Mouse (Mus musculus) liver, embryonic 15.5 days (tissue): ENCODE data around the gene Gsc2. TPM values are rescaled to one million over a fixed set of nuclear protein-coding genes. Genes with fewer than 3 reads are reported as not detected.

Experiments used
- ATAC-seq: fragments of 200-750 bp; cut with Nextera tagmentation; 2 replicates; pipeline ENCODE4 v1.8.0; 2017; ENCODE audit warnings: moderate number of reproducible peaks, mild to moderate bottlenecking, moderate library complexity; ENCODE audit not compliant: insufficient read depth
- H3K27ac ChIP-seq: fragments of 300-500 bp; sonication (generic); replicated peaks from 2 replicates; pipeline ENCODE4 v1.5.1; 2015; ENCODE audit warnings: mild to moderate bottlenecking, inconsistent platforms
- H3K27me3 ChIP-seq: fragments of 300-500 bp; sonication (generic); 2 replicates; pipeline ENCODE4 v1.6.1; 2015; ENCODE audit warnings: mild to moderate bottlenecking, inconsistent platforms
- H3K36me3 ChIP-seq: fragments of 300-500 bp; sonication (generic); replicated peaks from 2 replicates; pipeline ENCODE4 v1.6.1; 2015; ENCODE audit warnings: moderate library complexity, mild to moderate bottlenecking, inconsistent platforms
- H3K4me1 ChIP-seq: fragments of 300-500 bp; sonication (generic); replicated peaks from 2 replicates; pipeline ENCODE4 v1.6.1; 2015; ENCODE audit warnings: inconsistent platforms
- H3K4me2 ChIP-seq: fragments of 300-500 bp; sonication (generic); 2 replicates; pipeline ENCODE4 v1.6.1; 2015; ENCODE audit warnings: moderate library complexity, mild to moderate bottlenecking, inconsistent platforms
- H3K4me3 ChIP-seq: fragments of 300-500 bp; sonication (generic); replicated peaks from 2 replicates; pipeline ENCODE4 v1.5.1; 2015; ENCODE audit warnings: mild to moderate bottlenecking, inconsistent platforms
- H3K9ac ChIP-seq: fragments of 300-500 bp; sonication (generic); 2 replicates; pipeline ENCODE4 v1.6.1; 2015; ENCODE audit warnings: moderate library complexity, mild to moderate bottlenecking, inconsistent platforms
- H3K9me3 ChIP-seq: fragments of 300-500 bp; sonication (generic); replicated peaks from 2 replicates; pipeline ENCODE4 v1.6.1; 2016; ENCODE audit warnings: inconsistent platforms
- WGBS: fragments of 180-500 bp; shearing (Covaris S2); methylation state at CpG from one replicate; pipeline ENCODE4 v1.1.7; 2015; ENCODE audit warnings: mixed read lengths; ENCODE audit not compliant: insufficient replicate concordance; 5-methylcytosine and 5-hydroxymethylcytosine counted together
- polyA plus RNA-seq: library from polyadenylated mRNA; unstranded; fragments of >200 nt; fragmentation: Nextera tagmentation; extraction: Ambion mirVana; gene quantifications from 2 replicates; pipeline ENCODE4 v1.2.1, GENCODE M21; 2015

The Gsc2 gene
- polyA plus RNA-seq, 1 experiment from 2014 or later = not detected

DNA sequence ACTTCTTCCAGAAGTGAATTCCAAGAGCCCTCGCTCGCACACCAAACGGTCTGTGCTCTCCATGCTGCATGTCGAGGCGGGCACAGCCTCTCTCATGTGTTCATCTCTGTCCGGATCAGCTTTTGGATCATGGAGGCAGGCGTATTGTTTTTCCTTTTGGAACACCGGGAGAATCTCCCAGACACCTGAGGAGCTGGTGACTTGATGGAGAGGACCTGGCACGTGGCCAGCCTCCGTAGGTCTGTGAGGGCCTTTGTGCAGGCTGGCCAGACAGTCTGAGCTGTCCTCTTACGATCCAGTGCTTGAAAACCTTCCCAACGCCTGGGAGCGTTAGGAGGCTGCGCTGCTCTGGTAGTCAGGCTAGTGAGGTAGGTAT lies 7.3 kb upstream of the Gsc2 start:
- Histone ChIP-seq H3K36me3 (peaks cover 15% of the 10 kb centered on the region), H3K4me1 (peaks cover 45% of the 10 kb centered on the region), H3K4me3 (peak overlapping the region; percentile 85), H3K9ac (peak overlapping the region; percentile 78), H3K4me2 (peak overlapping the region; percentile 83), H3K27me3 (peaks cover 32% of the 10 kb centered on the region), H3K27ac (peak overlapping the region; percentile 80), H3K9me3 (no peaks in the 10 kb centered on the region)
- under 1% methylated on average over 14 of the region's 14 CpGs for WGBS
- ATAC-seq = peak; percentile 22

DNA sequence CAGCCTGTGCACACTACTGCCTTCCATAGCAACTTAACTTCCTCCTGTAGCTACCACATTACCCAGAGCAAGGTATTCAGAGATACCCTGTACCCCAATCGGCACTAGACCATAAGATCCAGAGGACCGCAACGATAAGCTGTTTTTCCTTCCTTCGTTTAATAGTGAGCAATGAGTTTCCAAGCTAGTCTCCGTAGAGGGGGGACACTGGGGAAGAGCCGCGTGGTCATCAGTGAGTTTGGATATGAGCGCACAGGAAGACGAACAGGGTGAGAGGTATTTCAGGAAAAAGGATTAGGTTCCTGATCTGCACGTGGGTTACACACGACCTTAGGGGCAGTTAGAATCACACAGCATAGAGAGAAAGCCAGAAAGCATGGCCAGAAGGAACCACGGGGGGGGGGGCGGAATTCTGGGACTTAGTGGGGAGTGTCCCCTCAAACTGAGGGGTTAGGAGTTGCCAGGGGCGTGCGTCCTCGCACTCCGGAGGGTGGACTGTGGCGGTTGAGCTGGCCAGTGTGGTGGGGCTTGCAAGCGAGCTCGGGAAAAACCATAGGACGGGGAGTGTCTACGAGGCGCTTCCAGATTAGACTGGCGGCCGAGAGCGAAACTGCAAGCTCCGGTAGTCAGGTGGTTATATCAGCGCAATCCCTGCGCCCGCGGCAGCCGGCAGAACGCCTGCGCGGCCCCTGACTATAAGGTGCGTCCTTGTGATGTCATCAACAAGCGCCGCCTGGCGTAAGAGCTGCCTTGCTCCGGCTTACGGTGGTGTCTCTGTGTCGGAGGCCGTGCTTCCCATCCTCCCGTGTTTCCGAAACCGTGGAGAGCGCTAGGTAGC lies 6.7 kb upstream of the Gsc2 start:
- no peaks in the 10 kb centered on the region for H3K9me3 ChIP-seq
- 1% methylated on average over 47 of the region's 47 CpGs for WGBS
- H3K4me2 ChIP-seq = peak overlapping the region; percentile 83
- H3K9ac ChIP-seq = peak overlapping the region; percentile 78
- peaks cover 39% of the 10 kb centered on the region for H3K4me1 ChIP-seq
- peaks cover 15% of the 10 kb centered on the region for H3K36me3 ChIP-seq
- peak overlapping the region; percentile 88 for H3K27ac ChIP-seq
- peaks cover 38% of the 10 kb centered on the region for H3K27me3 ChIP-seq
- H3K4me3 ChIP-seq = peak overlapping the region; percentile 85
- peak; percentile 86 for ATAC-seq

DNA sequence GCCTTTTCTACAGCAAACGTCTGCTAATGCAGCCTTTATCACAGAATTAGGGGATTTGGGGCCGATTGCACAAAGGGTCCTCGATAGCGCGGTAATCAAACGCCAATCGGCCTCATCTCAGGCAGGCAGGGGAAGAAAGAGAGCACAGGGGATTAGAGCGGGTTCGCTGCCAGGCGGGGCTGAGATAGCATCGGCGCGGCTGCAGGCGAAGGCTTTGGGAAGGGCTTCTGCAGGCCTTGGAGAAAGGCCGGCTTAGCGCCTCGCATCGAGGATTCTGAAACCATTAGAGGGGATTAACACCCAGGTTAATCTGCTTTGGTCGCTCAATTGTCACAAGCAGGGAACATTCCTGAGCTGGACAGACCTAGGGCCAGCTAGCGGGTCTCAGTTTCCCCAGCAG lies 5.7 kb upstream of the Gsc2 start:
- H3K4me3 ChIP-seq = peak overlapping the region; percentile 85

DNA sequence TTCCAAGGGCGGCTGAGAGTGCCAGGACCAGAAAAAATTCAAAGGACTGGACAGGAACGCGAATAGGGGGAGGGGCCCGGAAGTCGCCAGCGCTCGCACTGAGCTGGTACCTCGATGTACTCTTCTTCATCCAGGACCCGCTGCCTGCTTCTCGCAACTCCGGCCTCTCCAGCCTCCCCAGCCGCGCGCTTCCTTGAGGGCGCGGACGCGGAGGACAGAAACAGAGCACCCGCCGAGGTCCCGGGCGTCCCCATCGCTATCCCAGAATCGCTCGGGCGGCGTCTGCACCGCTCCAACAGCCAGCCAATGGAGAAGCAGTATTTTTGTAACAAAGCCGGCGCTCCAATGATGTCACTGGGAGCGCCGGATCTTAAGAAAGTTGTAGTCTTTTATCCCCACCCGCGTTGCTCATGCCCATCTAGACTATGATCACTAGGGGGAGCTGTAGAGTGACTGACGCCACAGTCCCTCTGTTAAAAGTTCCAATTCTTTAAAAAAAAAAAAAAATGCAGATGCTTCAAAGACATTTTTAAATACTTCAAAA lies 3.7 kb downstream of the Gsc2 start, which contains the start of gene Ess2:
TSS of gene Ess2 (minus strand) at position 297 of the 544 bp plus-strand sequence.
- H3K27ac ChIP-seq = peak within 1 kb of the TSS; percentile 49; the same call in 1 of the 2 replicates
- H3K27me3 ChIP-seq = peaks cover 47% of the 10 kb centered on the region
- H3K9ac ChIP-seq = peak within 1 kb of the TSS; percentile 67
- under 1% methylated on average over 35 of the region's 35 CpGs for WGBS
- peaks cover 33% of the 10 kb centered on the region for H3K36me3 ChIP-seq
- no peaks in the 10 kb centered on the region for H3K9me3 ChIP-seq
- H3K4me3 ChIP-seq = peak within 1 kb of the TSS; percentile 80
- peak; percentile 90 for ATAC-seq
- peaks cover 24% of the 10 kb centered on the region for H3K4me1 ChIP-seq
- peak within 1 kb of the TSS; percentile 86 for H3K4me2 ChIP-seq

More for the DNA sequence above, 5.7 kb upstream of the Gsc2 start:
- H3K9me3 ChIP-seq = no peaks in the 10 kb centered on the region
- peaks cover 10% of the 10 kb centered on the region for H3K36me3 ChIP-seq
- peaks cover 29% of the 10 kb centered on the region for H3K4me1 ChIP-seq
- no peak overlapping the region for H3K9ac ChIP-seq
- no peak overlapping the region for H3K27ac ChIP-seq
- peaks cover 47% of the 10 kb centered on the region for H3K27me3 ChIP-seq
- WGBS = 30% methylated on average over 20 of the region's 20 CpGs
- peak overlapping the region; percentile 83 for H3K4me2 ChIP-seq
- ATAC-seq = no peak

DNA sequence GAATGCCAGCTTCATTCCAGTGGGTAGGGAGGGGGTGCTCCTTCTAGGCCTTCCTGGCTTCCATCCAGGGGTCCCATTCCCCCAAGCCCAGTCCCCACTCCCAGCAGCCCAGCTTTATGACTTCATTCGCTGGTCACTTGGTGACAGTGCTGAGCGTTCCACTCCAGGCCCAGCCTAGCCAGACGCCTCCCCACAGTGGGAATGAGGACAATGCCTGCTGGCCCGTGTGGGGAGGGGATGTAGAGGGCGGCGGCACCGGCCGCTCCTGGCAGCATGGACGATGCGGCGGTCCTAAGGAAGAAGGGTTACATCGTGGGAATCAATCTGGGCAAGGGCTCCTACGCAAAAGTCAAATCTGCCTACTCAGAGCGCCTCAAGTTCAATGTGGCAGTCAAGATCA lies 16.4 kb downstream of the Gsc2 start, which contains the start of the genes Dgcr2 and Tssk2:
TSS of gene Dgcr2 (minus strand) at position 101 of the 400 bp plus-strand sequence.
TSS of gene Tssk2 (plus strand) at position 176 of the 400 bp plus-strand sequence.
- Histone ChIP-seq H3K27ac (no peak within 1 kb of the TSS), H3K36me3 (peaks cover 37% of the 10 kb centered on the region), H3K4me1 (no peaks in the 10 kb centered on the region), H3K9ac (no peak within 1 kb of the TSS), H3K4me2 (no peak within 1 kb of the TSS), H3K27me3 (no peaks in the 10 kb centered on the region), H3K4me3 (no peak within 1 kb of the TSS), H3K9me3 (no peaks in the 10 kb centered on the region)
- WGBS = 84% methylated on average over 14 of the region's 14 CpGs
- no peak for ATAC-seq

DNA sequence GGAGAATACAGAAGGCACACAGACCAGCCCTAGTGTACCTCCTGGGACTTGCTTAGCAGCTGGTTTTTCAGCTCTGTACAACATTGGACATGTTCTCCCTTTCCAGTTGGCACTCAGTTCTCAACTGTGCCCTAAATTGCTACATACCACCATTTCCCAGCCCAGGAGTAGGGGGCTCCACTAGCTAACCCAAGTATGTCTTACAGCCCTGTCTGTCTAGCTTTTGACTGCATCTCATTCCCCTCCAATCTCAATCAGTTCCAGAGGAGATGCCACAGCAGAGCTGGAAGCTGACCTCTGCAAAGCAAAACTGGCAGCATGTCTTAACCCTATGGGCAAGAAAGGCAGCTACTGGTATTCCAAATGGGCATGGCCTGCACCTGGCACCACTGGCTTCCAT lies 18.8 kb downstream of the Gsc2 start:
- Histone ChIP-seq H3K36me3 (peaks cover 13% of the 10 kb centered on the region), H3K4me1 (peaks cover 9% of the 10 kb centered on the region), H3K4me3 (no peak overlapping the region), H3K27ac (no peak overlapping the region), H3K9me3 (no peaks in the 10 kb centered on the region), H3K4me2 (no peak overlapping the region), H3K9ac (no peak overlapping the region), H3K27me3 (no peaks in the 10 kb centered on the region)
- ATAC-seq = no peak

DNA sequence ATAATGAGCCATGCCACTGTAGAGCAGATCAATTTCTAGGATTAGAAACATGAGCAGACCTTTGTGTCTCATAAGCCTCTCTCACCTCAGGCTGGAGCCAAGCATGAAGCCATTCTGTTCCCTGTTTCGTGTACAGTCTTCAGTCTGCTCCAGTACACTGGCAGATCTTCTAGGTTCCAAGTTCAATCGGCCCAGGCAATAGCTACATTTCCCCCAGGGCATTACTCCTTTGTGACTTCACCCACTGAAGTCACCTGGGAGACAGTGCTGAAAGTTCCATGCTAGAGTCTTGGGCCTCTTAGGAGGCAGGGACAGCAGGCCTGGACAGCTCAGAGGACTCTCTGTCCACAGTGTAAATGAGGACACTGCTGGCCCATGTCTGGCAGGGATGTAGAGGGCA lies 20.9 kb downstream of the Gsc2 start, which contains the start of gene Tssk1:
TSS of gene Tssk1 (plus strand) at position 301 of the 400 bp plus-strand sequence.
- H3K4me2 ChIP-seq = no peak within 1 kb of the TSS
- ATAC-seq = no peak
- H3K9ac ChIP-seq = no peak within 1 kb of the TSS
- peaks cover 24% of the 10 kb centered on the region for H3K4me1 ChIP-seq
- H3K4me3 ChIP-seq = no peak within 1 kb of the TSS
- H3K36me3 ChIP-seq = no peaks in the 10 kb centered on the region
- no peaks in the 10 kb centered on the region for H3K9me3 ChIP-seq
- no peak within 1 kb of the TSS for H3K27ac ChIP-seq
- no peaks in the 10 kb centered on the region for H3K27me3 ChIP-seq
- WGBS = 60% methylated on average over 2 of the region's 2 CpGs

DNA sequence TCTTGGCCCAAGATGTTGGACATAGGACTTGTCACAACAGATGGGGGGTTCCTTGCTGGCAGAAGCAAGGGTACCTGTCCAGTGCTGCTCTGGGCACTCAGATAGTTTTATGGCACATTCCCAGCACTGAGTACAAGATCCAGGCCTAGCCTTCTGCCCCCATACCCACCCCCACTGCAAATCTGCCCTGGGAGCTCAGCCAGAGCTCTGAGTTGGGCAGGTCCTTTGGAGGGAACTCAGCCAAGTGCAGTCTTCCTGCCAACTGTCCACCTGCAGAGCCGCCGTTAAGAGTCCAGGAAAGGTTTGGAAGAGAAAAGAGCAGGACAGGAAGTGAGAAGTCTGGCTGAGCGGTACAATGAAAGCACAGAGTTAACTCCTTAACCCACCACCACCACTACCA lies 22.3 kb downstream of the Gsc2 start:
- H3K27ac ChIP-seq = no peak overlapping the region
- H3K4me1 ChIP-seq = peaks cover 24% of the 10 kb centered on the region
- H3K4me3 ChIP-seq = no peak overlapping the region
- ATAC-seq = no peak
- 51% methylated on average over 3 of the region's 3 CpGs for WGBS
- H3K4me2 ChIP-seq = no peak overlapping the region
- no peaks in the 10 kb centered on the region for H3K36me3 ChIP-seq
- no peaks in the 10 kb centered on the region for H3K9me3 ChIP-seq
- no peak overlapping the region for H3K9ac ChIP-seq
- no peaks in the 10 kb centered on the region for H3K27me3 ChIP-seq

DNA sequence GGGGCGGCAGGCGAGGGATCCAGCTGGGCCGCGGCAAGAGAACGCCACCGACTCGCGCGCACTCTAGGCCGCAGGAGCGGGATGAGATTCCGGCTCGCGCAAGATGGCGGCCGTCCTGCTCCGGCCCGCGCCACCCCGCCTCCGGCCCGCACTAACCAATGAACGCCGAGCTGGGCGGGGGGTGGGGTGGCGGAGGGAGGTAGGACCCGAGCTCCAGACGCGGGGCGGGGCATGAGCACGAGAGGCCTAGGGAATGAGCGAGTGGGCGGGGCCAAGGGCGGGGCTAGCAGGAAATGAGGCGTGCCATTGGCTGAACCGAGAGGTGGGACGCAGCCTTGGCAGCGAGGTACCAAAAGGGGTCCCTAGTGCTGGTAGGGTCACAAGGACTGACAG lies 23.3 kb downstream of the Gsc2 start, which contains the start of gene Gm20518:
TSS of gene Gm20518 (minus strand) at position 105 of the 393 bp plus-strand sequence.
- peaks cover 24% of the 10 kb centered on the region for H3K4me1 ChIP-seq
- H3K4me2 ChIP-seq = peak within 1 kb of the TSS; percentile 87
- ATAC-seq = peak; percentile 97
- peak within 1 kb of the TSS; percentile 99 for H3K4me3 ChIP-seq
- peak within 1 kb of the TSS; percentile 91 for H3K27ac ChIP-seq
- H3K9ac ChIP-seq = peak within 1 kb of the TSS; percentile 97
- WGBS = 0% methylated on average over 38 of the region's 38 CpGs
- H3K27me3 ChIP-seq = no peaks in the 10 kb centered on the region
- no peaks in the 10 kb centered on the region for H3K9me3 ChIP-seq
- H3K36me3 ChIP-seq = 0 out of 2 replicates have a peak, but pooled peaks cover 2% of the 10 kb centered on the region

DNA sequence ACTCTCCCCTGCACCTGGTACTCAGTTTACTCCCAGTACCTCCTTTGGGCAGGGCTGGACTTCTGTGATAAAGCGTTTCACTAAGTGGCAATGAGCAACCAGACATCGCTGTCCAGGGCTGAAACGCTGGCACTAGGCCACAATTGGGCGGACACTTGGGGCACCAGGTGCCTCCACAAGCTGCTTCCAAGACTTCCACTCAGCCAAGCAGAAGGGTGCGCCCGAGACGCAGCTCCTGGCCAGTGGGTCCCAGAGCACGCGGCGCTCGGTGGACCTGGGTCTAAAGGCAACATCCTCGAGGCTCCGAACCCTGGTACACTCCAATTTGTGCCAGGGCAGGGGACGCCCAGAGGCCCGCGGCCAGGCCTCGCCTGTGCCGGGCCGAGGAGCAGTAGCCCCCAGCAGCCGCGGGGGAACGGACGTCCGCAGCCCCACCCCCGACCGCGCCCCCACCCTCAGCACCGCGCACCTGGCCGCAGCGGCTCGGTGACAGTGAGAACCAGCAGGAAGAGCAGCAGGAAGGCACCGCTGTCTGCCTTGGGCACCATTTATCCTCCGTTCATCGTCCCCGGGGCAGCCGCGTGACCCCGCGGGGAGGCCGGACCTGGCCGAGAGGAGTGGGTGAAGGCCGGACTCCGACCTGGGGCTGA lies 23.8 kb downstream of the Gsc2 start:
- WGBS = under 1% methylated on average over 44 of the region's 44 CpGs
- peak; percentile 71 for ATAC-seq

DNA sequence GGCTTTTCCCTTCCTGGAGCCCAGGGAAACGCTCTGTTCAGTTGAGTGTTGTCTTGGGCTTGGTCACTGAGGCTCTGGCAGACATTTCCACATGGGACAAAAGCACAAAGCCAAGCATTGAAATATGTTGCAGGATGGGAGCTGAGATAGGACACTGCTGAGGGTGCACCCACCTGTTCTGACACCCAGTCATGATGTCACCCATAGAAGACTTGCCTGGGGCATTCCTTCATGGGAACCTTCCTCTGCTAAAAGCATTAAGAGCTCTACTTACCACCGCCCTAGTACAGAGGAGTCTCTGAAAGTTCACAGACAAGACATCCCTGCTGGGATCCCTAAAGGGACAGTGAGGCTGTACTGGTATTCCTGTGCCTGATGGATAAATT lies 24.5 kb downstream of the Gsc2 start:
- H3K27ac ChIP-seq = peak overlapping the region; percentile 91
- ATAC-seq = no peak
- peaks cover 31% of the 10 kb centered on the region for H3K4me1 ChIP-seq
- H3K9me3 ChIP-seq = no peaks in the 10 kb centered on the region
- H3K36me3 ChIP-seq = 0 out of 2 replicates have a peak, but pooled peaks cover 2% of the 10 kb centered on the region
- H3K4me2 ChIP-seq = peak overlapping the region; percentile 87
- H3K4me3 ChIP-seq = peak overlapping the region; percentile 99
- peak overlapping the region; percentile 97 for H3K9ac ChIP-seq
- H3K27me3 ChIP-seq = no peaks in the 10 kb centered on the region
- 70% methylated on average over 2 of the region's 2 CpGs for WGBS

More for the DNA sequence above, 23.8 kb downstream of the Gsc2 start:
- Histone ChIP-seq H3K36me3 (0 out of 2 replicates have a peak, but pooled peaks cover 2% of the 10 kb centered on the region), H3K9me3 (no peaks in the 10 kb centered on the region), H3K4me2 (peak overlapping the region; percentile 87), H3K9ac (peak overlapping the region; percentile 97), H3K27me3 (no peaks in the 10 kb centered on the region), H3K27ac (peak overlapping the region; percentile 91), H3K4me1 (peaks cover 24% of the 10 kb centered on the region), H3K4me3 (peak overlapping the region; percentile 99)
